ENCODE assay signal across 21 mouse cellular contexts in genomic region chr11:4963099-4963808, GRCm38 (mm10). TPM values are rescaled to one million over a fixed set of nuclear protein-coding genes. Genes with fewer than 3 reads are reported as not detected.
DNase-seq lines count a peak whose midpoint lies in the region; ATAC-seq and TF ChIP-seq lines count a peak whose summit lies in the region.
"Had no signal": no experiment of that assay in that cellular context is flagged by ENCODE, and none has a peak within 500 bp of the region (broad histone marks: within the 10 kb centered on the region; RNA-seq: fewer than 3 reads in every experiment).

No protein-coding gene starts in this region.

- no peak overlapping the region for H3K4me3 ChIP-seq in intestine, postnatal 0 days (ENCODE audit: low read depth, low read length)
- H3K4me3 ChIP-seq: embryonic facial prominence, embryonic 13.5 days; forebrain, embryonic 12.5 days; heart, embryonic 13.5 days; hindbrain, embryonic 13.5 days had no signal

- no peak overlapping the region for H3K9ac ChIP-seq in intestine, postnatal 0 days (ENCODE audit: low read depth, low read length)
- H3K9ac ChIP-seq: embryonic facial prominence, embryonic 13.5 days; forebrain, embryonic 12.5 days; heart, embryonic 13.5 days; hindbrain, embryonic 13.5 days had no signal

- H3K36me3 ChIP-seq in intestine, postnatal 0 days (ENCODE audit: control insufficient read depth, insufficient read depth): no peaks in the 10 kb centered on the region
- H3K36me3 ChIP-seq: embryonic facial prominence, embryonic 13.5 days; forebrain, embryonic 12.5 days; heart, embryonic 13.5 days; hindbrain, embryonic 13.5 days had no signal

- DNase-seq in adrenal gland, postnatal 10 days: peak; percentile 28
- no peak for DNase-seq in adrenal gland, adult 18-20 months (ENCODE audit: low spot score in 2 of 2)
- peak; percentile 16 for DNase-seq in gastrocnemius, postnatal 10 days
- DNase-seq in gastrocnemius, postnatal 14 days: no peak
- DNase-seq in NIH3T3 (ENCODE audit: low read depth): peak; percentile 17
- no peak for DNase-seq in layer of hippocampus, adult 9-11 months
- DNase-seq: cerebellum, adult 11-12 months; cerebellum, adult 9-10 months; cerebellum, postnatal 25 days; heart, postnatal 36 days; kidney, adult 8-10 months had no signal

- H3K4me1 ChIP-seq in intestine, postnatal 0 days (replicated peaks; ENCODE audit: control insufficient read depth, insufficient read depth, low read length): 0 out of 2 replicates have a peak, but pooled peaks cover 3% of the 10 kb centered on the region
- H3K4me1 ChIP-seq: embryonic facial prominence, embryonic 13.5 days; forebrain, embryonic 12.5 days had no signal

- no peak overlapping the region for H3K4me2 ChIP-seq in intestine, postnatal 0 days (replicated peaks; ENCODE audit: low read depth)
- H3K4me2 ChIP-seq: embryonic facial prominence, embryonic 13.5 days; forebrain, embryonic 12.5 days; heart, embryonic 13.5 days; hindbrain, embryonic 13.5 days had no signal

- no peaks in the 10 kb centered on the region for H3K9me3 ChIP-seq in intestine, postnatal 0 days (ENCODE audit: control insufficient read depth)
- H3K9me3 ChIP-seq: embryonic facial prominence, embryonic 13.5 days; forebrain, embryonic 12.5 days; heart, embryonic 13.5 days; hindbrain, embryonic 13.5 days had no signal

- ATAC-seq in intestine, postnatal 0 days: peak; percentile 54; the same call in 1 of the 2 replicates
- ATAC-seq: forebrain, embryonic 16.5 days; hindbrain, postnatal 0 days had no signal

- intact Hi-C loops in gastrocnemius, postnatal 14 days (cut with DNase I; ENCODE audit: low total_unique reads): no loop called here

- H3K27ac ChIP-seq in intestine, postnatal 0 days (ENCODE audit: low read depth, low read length): no peak overlapping the region
- H3K27ac ChIP-seq: embryonic facial prominence, embryonic 13.5 days; forebrain, embryonic 12.5 days; heart, embryonic 13.5 days; hindbrain, embryonic 13.5 days; hindbrain, postnatal 0 days had no signal

- 34% methylated on average over 6 of the region's 6 CpGs for WGBS in intestine, postnatal 0 days

- no peak for TF ChIP-seq CTCF in intestine, postnatal 0 days (IDR thresholded peaks at IDR 0.05; ENCODE audit: low read depth)

- H3K27me3 ChIP-seq in intestine, postnatal 0 days (replicated peaks; ENCODE audit: control insufficient read depth, insufficient read depth, low read length): no peaks in the 10 kb centered on the region
- H3K27me3 ChIP-seq: embryonic facial prominence, embryonic 13.5 days; forebrain, embryonic 12.5 days; heart, embryonic 13.5 days; hindbrain, embryonic 13.5 days had no signal

RNA-seq across cellular contexts. Expression of gene Nefh, which starts 15.4 kb away (rescaled TPM):
- total RNA-seq in adrenal gland, postnatal 10 days (2021): 1 to 10 TPM; 2.4 to 3.4 TPM
- total RNA-seq in adrenal gland, adult 18-20 months (2021): 1 to 10 TPM; 1.9 to 2.7 TPM
- total RNA-seq in gastrocnemius, postnatal 10 days (2021): under 1 TPM; 0.05 to 0.23 TPM
- total RNA-seq in gastrocnemius, postnatal 14 days (2021): under 1 TPM; 0.13 to 0.21 TPM
- 0.25 and 0.26 TPM in 2 replicates for polyA plus RNA-seq in intestine, postnatal 0 days (2015; fragmentation: Nextera tagmentation; extraction: Ambion mirVana)
- total RNA-seq: gastrocnemius, adult 8-10 months; heart, adult 8-10 months; heart, postnatal 36 days; MEL had no signal

RNA-seq across cellular contexts. Expression of gene Ap1b1, which starts 23.4 kb away (rescaled TPM):
- 10 to 100 TPM; 56.5 to 58.9 TPM for total RNA-seq in adrenal gland, postnatal 10 days (2021)
- total RNA-seq in adrenal gland, adult 18-20 months (2021): 10 to 100 TPM; 54.3 to 73.9 TPM
- 10 to 100 TPM; 40.5 to 49.5 TPM for total RNA-seq in gastrocnemius, postnatal 10 days (2021)
- total RNA-seq in gastrocnemius, postnatal 14 days (2021): 10 to 100 TPM; 31.6 to 41.1 TPM
- polyA plus RNA-seq in intestine, postnatal 0 days (2015; fragmentation: Nextera tagmentation; extraction: Ambion mirVana): 60.3 and 60.4 TPM in 2 replicates

Comparison
In these comparisons a context has a peak if more than half of its experiments do, and no peak if none do; other contexts are left out.
1. DNase-seq: peak in adrenal gland, postnatal 10 days (single experiment), gastrocnemius, postnatal 10 days (single experiment) and NIH3T3 (single experiment); none in adrenal gland, adult 18-20 months (0 of 2), gastrocnemius, postnatal 14 days (single experiment) and layer of hippocampus, adult 9-11 months (single experiment).